Mouse (Mus musculus): ENCODE data around the gene Gpsm3.
"Not testable (repeated sequence)": the region's sequence is repeated elsewhere in the genome, so short reads cannot be mapped to it uniquely, and the experiment has no call there.

Gpsm3 gene

GRCm38 (mm10) chr17:34589681-34590101 is at the start of gene Gpsm3:
Gene Gpsm3 (plus strand): TSS chr17:34589806.
- DNase-seq (ENCODE audit: low read depth) = no peak

GRCm38 (mm10) chr17:34543567-34543966 is 46.0 kb upstream of the Gpsm3 start:
- not testable (repeated sequence) for DNase-seq (ENCODE audit: low read depth)

DNA sequence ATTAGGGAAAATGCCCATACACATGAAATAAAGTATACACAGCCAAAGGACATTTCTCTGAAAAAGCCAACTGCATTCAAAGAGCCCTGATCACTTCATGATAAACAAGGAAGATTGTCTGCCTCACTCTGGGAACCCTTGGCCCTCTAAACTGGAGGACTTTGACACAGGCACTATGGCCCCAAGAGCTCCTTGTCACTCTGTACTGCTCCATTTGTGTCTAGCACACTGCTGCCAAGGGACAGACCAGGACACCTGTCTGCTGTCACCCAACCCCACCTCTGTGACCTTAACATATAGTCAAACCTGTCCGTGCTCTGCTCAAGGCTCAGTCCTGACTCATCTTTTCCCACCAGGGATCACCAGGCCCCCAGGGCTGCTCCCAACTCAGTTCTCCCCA is 42.8 kb upstream of the Gpsm3 start:
- no peak for DNase-seq (ENCODE audit: low read depth)

DNA sequence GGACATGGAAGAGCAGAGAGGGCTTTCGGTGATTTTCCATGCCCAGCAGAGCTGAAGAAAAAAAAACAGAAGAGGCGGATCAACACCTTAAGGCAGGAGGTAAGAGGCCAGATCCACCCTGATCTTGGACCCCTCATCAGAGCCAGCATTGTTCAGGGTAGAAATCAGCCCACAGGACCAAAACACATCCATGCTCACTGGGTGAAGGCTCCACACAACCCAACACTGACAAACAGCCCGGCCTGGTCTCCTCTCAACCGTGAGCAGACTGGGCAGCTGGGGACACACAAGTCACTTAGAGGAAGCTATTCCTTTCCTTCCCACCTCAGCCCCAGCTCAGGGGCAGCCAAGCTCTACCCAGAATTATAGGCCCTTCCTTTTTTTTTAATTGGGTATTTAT is 42.0 kb upstream of the Gpsm3 start:
- DNase-seq (ENCODE audit: low read depth) = no peak

DNA sequence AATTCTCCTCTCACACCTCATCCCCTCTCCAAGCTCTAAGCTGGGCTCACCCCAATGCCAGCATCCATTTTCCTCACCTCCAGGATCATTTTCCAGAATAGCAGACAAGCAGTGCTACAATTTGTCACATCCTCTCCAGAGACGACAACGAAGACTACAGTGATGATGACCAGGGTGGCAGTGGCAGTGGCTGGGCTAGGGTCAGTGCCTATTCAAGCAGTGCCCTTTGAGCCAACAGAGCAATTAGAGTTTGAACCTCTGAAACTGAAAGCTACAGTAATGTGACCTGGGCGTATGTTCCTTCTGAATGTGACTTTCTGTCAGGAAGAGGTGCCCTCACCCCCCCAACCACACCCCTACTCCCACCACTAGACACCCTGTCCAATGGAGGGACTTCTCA is 40.5 kb upstream of the Gpsm3 start:
- no peak for DNase-seq (ENCODE audit: low read depth)

GRCm38 (mm10) chr17:34549843-34550242 is 39.8 kb upstream of the Gpsm3 start:
- DNase-seq (ENCODE audit: low read depth) = no peak

- peak; percentile 70 for DNase-seq (ENCODE audit: low read depth)
These were observed 34.1 kb upstream of the Gpsm3 start for GRCm38 (mm10) chr17:34555483-34555882.

DNA sequence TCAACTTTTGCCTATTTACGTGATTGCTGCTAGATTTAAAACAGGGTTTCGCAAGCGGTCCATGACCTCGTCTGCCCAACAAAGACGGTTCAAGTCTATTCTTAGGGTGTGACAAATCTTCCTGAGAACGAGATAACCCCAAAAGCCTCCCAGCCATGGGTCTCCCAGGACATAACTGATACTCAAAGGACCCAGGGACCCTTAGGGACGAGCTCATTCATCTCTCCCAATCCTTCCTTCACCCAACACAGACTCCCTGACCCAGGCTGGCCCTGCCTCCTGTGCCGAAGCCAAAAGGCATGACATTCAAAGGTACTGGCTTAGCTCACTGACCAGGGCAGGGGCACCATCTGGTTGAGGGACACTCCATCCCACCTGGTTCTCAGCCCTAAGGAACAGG is 33.2 kb upstream of the Gpsm3 start:
- DNase-seq (ENCODE audit: low read depth) = no peak

DNA sequence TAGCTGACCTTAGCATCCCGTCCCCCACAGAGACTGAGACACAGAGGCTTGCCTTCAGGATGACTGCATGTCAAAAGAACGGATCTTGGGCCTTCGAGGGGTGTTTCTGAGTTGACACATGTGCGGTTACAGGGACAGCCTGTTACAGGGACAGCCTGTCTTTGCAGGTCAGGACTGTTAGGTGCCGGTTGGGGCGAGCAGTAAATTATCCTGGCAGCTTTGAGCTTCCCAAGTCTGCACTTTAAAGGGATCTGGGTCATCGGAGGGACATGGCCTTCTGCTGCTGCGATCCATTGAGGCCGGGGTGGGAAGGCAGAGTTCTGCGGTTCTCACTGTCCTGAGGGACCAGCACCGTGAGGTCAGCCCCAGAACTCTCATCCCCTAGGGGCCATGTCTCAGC is 32.2 kb upstream of the Gpsm3 start:
- no peak for DNase-seq (ENCODE audit: low read depth)

- DNase-seq (ENCODE audit: low read depth) = no peak
These were observed 30.5 kb upstream of the Gpsm3 start for GRCm38 (mm10) chr17:34559116-34559515.

DNA sequence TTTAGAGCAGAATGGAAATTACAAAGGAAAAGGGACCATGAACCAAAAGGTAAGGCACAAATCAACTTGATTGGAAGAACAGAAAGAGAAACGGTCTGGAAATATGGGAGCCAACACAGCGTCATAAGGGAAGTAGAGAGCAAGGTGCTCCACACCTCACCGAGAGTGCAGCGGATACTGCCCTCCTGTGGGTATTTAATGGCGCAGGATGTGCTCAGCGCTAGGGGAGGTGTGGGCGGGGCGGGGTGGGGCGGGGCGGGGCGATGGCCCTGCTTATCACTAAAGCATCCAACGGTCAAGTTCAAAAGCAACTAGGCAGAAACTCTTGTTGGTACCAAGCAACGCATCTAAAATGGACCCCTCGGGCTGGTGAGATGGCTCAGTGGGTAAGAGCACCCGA is 29.7 kb upstream of the Gpsm3 start:
- no peak for DNase-seq (ENCODE audit: low read depth)

- DNase-seq (ENCODE audit: low read depth) = no peak
These were observed 29.2 kb upstream of the Gpsm3 start for GRCm38 (mm10) chr17:34560438-34560837.

- DNase-seq (ENCODE audit: low read depth) = peak; percentile 37
These were observed 28.4 kb upstream of the Gpsm3 start for GRCm38 (mm10) chr17:34561200-34561599.

DNA sequence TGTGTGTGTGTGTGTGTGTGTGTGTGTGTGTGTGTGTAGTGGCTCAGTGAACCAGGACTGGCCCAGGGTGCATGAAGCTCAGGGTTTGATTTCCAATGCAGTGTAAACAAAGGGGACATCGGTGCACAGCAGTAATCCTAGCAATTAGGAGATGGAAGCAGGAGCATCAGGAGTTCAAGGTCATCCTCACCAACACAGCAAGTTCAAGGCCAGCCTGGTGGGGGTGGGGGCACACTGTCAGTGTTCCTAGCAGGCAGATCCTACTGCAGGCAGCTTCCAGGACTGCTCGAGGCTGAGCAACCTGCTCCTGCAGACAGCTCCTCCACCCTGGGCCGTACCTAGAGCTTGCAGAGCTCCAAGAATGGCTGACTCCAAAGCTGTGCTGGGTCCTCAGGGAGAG is 27.0 kb upstream of the Gpsm3 start:
- DNase-seq (ENCODE audit: low read depth) = no peak

GRCm38 (mm10) chr17:34563354-34563753 is 26.3 kb upstream of the Gpsm3 start:
- DNase-seq (ENCODE audit: low read depth) = no peak

DNA sequence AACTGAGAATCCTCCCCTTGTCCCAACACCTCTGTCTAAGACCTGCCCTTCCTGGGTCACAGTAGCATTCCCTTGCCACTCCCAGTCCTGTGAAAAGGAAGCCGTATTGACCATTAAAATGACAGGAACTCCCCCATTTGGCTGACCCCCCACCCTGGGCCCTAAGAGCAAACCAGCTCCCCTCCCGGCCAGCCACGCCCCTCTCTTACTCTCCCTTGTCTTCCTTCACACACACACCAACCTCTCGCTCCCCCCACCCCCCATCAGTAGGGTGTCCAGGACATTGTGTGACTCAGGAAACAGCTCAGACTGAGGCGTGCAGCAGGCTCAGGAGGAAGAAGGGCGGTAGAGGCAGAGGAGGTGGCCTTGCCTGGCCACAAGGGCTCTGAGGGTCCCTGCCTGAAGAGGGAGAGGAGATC is 25.6 kb upstream of the Gpsm3 start, which contains the start of gene Notch4:
Notch4 (plus strand) TSS at position 266 of the 419 bp plus-strand sequence.
- DNase-seq (ENCODE audit: low read depth) = no peak

DNA sequence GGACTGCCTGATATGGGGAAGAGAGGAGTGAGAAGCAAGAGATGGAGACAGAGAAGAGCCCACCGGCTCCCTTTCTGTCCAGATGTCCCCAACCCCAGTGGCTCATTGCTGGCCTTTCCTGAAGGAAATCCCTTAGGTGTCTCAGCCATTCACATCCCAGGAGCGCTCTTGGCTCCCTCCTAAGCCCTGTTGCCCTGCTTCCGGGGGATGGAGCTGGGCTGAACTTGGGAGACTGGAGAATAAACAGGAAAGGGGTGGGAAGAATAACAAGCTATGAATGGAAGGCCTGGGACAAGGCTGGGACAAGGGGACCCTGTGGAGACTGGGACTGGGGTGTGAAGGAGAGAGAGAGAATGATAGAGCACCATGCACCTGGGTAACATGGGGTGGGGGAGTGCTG is 24.8 kb upstream of the Gpsm3 start:
- DNase-seq (ENCODE audit: low read depth) = no peak

- no peak for DNase-seq (ENCODE audit: low read depth)
These were observed 22.3 kb upstream of the Gpsm3 start for GRCm38 (mm10) chr17:34567311-34567710.

DNA sequence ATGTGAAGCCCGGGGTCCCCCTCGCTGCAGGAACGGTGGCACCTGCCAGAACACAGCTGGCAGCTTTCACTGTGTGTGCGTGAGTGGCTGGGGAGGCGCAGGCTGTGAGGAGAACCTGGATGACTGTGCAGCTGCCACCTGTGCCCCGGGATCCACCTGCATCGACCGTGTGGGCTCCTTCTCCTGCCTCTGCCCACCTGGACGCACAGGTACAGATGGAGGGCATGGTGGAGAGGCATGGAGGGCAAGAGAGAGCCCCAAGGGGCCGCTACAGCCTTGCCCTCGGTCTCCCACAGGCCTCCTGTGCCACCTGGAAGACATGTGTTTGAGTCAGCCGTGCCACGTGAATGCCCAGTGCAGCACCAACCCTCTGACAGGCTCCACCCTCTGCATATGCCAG is 21.2 kb upstream of the Gpsm3 start:
- no peak for DNase-seq (ENCODE audit: low read depth)

DNA sequence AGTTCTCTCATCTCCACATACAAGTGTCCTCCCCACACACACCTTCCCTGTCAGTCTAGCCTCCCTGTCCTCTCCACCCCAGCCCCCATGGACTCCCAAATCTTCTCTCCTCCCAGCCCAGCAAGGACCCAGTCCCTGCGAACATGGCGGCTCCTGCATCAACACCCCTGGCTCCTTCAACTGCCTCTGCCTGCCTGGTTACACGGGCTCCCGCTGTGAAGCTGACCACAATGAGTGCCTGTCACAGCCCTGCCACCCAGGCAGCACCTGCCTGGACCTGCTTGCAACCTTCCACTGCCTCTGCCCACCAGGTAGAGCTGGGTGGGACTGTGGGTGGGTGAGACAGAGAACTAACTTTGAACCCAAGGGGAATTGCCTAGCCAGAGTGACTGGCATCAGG is 19.7 kb upstream of the Gpsm3 start:
- no peak for DNase-seq (ENCODE audit: low read depth)

DNA sequence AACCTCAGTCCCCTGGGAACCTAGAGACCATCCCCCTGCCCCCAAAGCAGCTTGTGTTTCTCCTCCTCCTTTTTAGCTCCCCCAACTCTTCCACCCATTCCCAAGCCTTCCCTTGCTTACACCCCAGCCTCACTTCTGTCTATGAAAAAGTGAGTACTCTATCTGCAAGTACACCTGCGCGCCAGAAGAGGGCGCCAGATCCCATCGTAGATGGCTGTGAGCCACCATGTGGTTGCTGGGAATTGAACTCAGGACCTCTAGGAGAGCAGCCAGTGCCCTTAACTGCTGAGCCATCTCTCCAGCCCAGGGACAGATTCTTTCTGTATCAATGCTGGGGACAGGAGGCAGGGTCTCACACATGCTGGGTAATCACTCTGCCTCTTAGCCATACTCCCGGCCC is 17.7 kb upstream of the Gpsm3 start:
- DNase-seq (ENCODE audit: low read depth) = no peak

DNA sequence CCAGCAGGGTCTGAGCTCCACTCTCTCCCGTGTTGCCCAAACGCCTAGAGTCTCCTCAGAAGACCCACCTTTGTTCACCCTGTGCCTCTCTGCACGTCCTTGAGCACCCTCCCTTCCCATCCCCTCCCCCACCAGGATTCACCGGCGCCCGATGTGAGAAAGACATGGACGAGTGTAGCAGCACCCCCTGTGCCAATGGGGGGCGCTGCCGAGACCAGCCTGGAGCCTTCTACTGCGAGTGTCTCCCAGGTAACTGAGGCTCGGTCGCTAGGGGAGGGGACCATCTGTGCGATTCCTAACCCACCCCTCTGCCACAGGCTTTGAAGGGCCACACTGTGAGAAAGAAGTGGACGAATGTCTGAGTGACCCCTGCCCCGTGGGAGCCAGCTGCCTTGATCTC is 17.2 kb upstream of the Gpsm3 start:
- DNase-seq (ENCODE audit: low read depth) = no peak

- DNase-seq (ENCODE audit: low read depth) = no peak
These were observed 13.0 kb upstream of the Gpsm3 start for GRCm38 (mm10) chr17:34576577-34576976.

DNA sequence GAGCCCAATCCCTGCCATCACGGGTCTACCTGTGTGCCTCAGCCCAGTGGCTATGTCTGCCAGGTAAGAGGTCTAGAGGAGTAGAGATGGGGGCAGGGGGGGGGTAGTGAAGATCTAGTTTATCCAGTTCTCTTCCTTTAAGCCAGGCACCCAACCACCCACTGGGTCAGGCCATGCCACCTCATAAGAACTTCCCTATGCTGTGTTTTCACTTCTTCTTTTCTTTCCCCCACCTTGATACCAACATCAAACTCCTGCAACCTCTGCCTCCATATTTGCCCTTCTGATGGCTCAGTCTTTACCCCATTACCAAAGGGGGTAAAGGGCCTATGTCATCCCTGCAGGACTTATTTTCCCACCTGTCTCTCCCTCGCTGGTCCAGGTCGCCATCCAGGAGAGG is 11.5 kb upstream of the Gpsm3 start:
- no peak for DNase-seq (ENCODE audit: low read depth)

DNA sequence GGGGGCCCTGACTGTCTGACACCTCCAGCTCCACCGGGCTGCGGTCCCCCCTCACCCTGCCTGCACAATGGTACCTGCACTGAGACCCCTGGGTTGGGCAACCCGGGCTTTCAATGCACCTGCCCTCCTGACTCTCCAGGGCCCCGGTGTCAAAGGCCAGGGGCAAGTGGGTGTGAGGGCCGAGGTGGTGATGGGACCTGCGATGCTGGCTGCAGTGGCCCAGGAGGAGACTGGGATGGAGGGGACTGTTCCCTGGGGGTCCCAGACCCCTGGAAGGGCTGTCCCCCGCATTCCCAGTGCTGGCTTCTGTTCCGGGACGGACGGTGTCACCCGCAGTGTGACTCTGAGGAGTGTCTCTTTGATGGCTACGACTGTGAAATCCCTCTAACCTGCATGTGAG is 7.1 kb upstream of the Gpsm3 start:
- DNase-seq (ENCODE audit: low read depth) = no peak
